Mouse (Mus musculus) forebrain, embryonic 14.5 days (tissue): ENCODE results near the gene Ppfia4. TPM values are rescaled to one million over a fixed set of nuclear protein-coding genes. Genes with fewer than 3 reads are reported as not detected.

Experiments used
- ATAC-seq: fragments of 200-750 bp; cut with Nextera tagmentation; 2 replicates; pipeline ENCODE4 v1.8.0; 2017; ENCODE audit warnings: mild to moderate bottlenecking, moderate library complexity
- DNase-seq: peaks from one replicate; pipeline ENCODE4 v3.0.0-alpha.2; 2015; ENCODE audit warnings: low spot score
- H3K27ac ChIP-seq: fragments of 300-500 bp; sonication (generic); 2 replicates; pipeline ENCODE4 v1.5.1; 2014; ENCODE audit warnings: low read depth, mild to moderate bottlenecking, control low read depth, low read length, moderate library complexity
- H3K27me3 ChIP-seq: fragments of 300-500 bp; sonication (generic); replicated peaks from 2 replicates; pipeline ENCODE4 v1.6.1; 2014; ENCODE audit warnings: low read length, control low read depth, mixed read lengths; ENCODE audit not compliant: control insufficient read depth, insufficient read depth
- H3K36me3 ChIP-seq: fragments of 300-500 bp; sonication (generic); 2 replicates; pipeline ENCODE4 v1.6.1; 2014; ENCODE audit warnings: low read length, control low read depth; ENCODE audit not compliant: control insufficient read depth, insufficient read depth
- H3K4me1 ChIP-seq: fragments of 300-500 bp; sonication (generic); 2 replicates; pipeline ENCODE4 v1.6.1; 2014; ENCODE audit warnings: antibody characterized with exemption, low read length, control low read depth; ENCODE audit not compliant: control insufficient read depth, insufficient read depth
- H3K4me2 ChIP-seq: fragments of 300-500 bp; sonication (generic); 2 replicates; pipeline ENCODE4 v1.6.1; 2014; ENCODE audit warnings: mild to moderate bottlenecking, control low read depth, low read length
- H3K4me3 ChIP-seq: fragments of 300-500 bp; sonication (generic); 2 replicates; pipeline ENCODE4 v1.5.1; 2014; ENCODE audit warnings: low read depth, low read length, control low read depth
- H3K9ac ChIP-seq: fragments of 300-500 bp; sonication (generic); 2 replicates; pipeline ENCODE4 v1.6.1; 2014; ENCODE audit warnings: mild to moderate bottlenecking, low read length, control low read depth, moderate library complexity
- H3K9me3 ChIP-seq: fragments of 300-500 bp; sonication (generic); replicated peaks from 2 replicates; pipeline ENCODE4 v1.6.1; 2016; ENCODE audit warnings: low read length, control low read depth, mixed read lengths; ENCODE audit not compliant: control insufficient read depth
- whole genome bisulfite sequencing: fragments of 180-500 bp; shearing (Covaris S2); extraction: QIAGEN DNeasy Blood & Tissue Kit; methylation state at CpG from one replicate; pipeline ENCODE4 v1.1.7; 2014; 5-methylcytosine and 5-hydroxymethylcytosine counted together
- polyA plus RNA-seq: library from polyadenylated mRNA; unstranded; fragments of >200 nt; fragmentation: Nextera tagmentation; extraction: Ambion mirVana; gene quantifications from 2 replicates; pipeline ENCODE4 v1.2.1, GENCODE M21; 2014

Gene Ppfia4
- polyA plus RNA-seq, 1 experiment from 2014 or later, result 5.0 TPM

DNA sequence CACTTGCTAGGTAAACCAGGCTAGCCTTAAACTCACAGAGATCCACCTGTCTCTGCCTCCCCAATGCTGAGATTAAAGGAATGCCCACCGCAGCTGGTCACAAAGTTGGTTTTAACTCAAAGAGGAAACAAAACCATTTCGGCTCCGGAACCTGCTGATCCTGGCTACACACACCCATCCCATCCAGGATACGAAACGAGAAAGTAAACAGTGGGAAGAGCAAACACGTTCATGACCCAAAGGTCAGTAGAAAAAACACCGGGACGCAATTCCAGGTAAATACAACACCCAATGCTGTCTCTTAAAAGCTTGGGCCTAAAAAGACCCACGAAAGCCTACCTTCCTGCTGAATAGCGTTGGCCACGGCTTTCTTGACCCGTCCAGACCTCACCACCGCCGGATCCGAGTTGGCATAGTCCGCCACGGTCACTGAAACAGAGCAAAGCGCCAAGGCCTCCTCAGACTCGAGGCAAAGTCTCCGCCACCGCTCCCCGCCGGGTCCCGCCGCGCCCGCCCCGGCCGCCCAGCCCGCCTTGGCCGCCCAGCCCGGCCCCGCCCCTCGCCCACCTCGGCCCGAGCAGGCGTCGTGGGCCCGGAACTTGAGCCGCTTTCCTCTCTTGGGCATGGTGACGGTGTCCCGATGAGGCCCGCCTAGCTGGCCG lies 28.6 kb upstream of the Ppfia4 start:
- H3K4me2 ChIP-seq, result peak overlapping the region; percentile 86
- H3K27ac ChIP-seq, result peak overlapping the region; percentile 69; the same call in 1 of the 2 replicates
- H3K9me3 ChIP-seq, result no peaks in the 10 kb centered on the region
- 2% methylated on average over 39 of the region's 44 CpGs for WGBS
- no peaks in the 10 kb centered on the region for H3K27me3 ChIP-seq
- H3K36me3 ChIP-seq, result peaks cover 29% of the 10 kb centered on the region
- no peak for DNase-seq
- peak overlapping the region; percentile 90 for H3K4me3 ChIP-seq
- peaks cover 8% of the 10 kb centered on the region for H3K4me1 ChIP-seq
- no peak; the same call in 1 of the 2 replicates for ATAC-seq
- peak overlapping the region; percentile 95 for H3K9ac ChIP-seq

DNA sequence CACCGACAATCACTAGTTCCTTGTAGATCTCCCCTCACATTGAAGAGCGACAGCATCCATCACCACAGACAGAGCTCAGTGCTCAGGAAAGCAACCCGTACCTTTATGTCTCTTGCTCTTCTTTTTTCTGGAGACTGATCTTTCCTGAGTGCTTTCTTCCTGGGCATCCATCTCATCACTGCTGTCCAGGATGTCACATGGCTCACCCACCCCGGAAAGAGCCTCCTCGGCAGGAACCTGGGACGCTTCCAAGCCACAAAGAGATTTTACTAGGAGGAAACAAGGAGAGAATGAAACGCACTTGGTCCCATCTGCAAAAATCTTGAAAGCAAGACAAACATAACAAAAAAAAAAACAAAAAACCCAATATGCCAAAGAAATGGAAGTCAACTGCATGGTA lies 27.9 kb upstream of the Ppfia4 start:
- Histone ChIP-seq H3K9ac (peak overlapping the region; percentile 95), H3K27ac (no peak overlapping the region), H3K27me3 (no peaks in the 10 kb centered on the region), H3K4me2 (peak overlapping the region; percentile 86), H3K36me3 (peaks cover 36% of the 10 kb centered on the region), H3K4me3 (peak overlapping the region; percentile 90), H3K9me3 (no peaks in the 10 kb centered on the region), H3K4me1 (peaks cover 8% of the 10 kb centered on the region)
- WGBS, result 86% methylated on average over 7 of the region's 7 CpGs
- ATAC-seq (no peak), DNase-seq (no peak)

DNA sequence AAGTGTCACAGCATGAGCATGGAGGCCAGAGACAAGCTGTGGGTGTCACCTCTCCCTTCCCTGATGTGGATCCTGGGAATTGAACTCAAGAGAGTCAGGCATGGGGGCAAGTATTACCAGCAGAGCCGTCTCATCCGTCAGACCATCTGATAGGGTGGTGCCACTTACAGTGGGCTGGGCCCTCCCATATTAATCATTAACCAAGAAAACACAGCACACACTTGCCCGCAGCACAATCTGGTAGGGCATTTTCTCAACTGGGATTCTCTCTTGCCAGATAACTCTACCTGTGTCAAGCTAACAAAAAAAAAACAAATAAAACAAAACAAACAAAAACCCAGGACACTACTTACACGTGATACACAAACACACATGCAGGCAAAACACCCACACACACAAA lies 24.7 kb upstream of the Ppfia4 start:
- Histone ChIP-seq H3K27me3 (no peaks in the 10 kb centered on the region), H3K4me1 (peaks cover 7% of the 10 kb centered on the region), H3K4me3 (no peak overlapping the region), H3K9me3 (no peaks in the 10 kb centered on the region), H3K9ac (no peak overlapping the region), H3K27ac (no peak overlapping the region), H3K36me3 (peaks cover 67% of the 10 kb centered on the region), H3K4me2 (no peak overlapping the region)
- ATAC-seq, result no peak
- 96% methylated on average over 4 of the region's 4 CpGs for WGBS
- no peak for DNase-seq

DNA sequence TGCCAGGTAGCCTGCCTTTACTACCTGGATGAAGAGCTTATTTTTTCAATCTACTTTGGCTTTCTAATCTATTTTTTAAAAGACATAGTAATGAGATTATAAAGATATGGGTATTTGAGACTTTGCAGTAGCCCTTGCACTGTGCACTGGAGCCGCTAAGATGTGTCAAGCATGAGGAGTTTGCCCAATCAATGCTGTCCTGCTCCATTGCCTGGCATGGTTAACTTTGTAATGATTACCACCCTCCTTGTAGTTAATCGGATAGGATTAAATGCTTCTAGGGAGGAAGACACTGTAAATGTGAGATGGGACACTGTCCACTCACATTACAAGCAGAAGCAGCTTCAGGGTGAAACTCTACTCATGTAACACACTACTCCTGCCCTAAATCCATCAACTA lies 20.6 kb upstream of the Ppfia4 start:
- peaks cover 87% of the 10 kb centered on the region for H3K36me3 ChIP-seq
- H3K4me2 ChIP-seq, result no peak overlapping the region
- ATAC-seq, result no peak
- DNase-seq, result no peak
- H3K27ac ChIP-seq, result no peak overlapping the region
- no peaks in the 10 kb centered on the region for H3K4me1 ChIP-seq
- H3K9ac ChIP-seq, result no peak overlapping the region
- no peak overlapping the region for H3K4me3 ChIP-seq
- no peaks in the 10 kb centered on the region for H3K27me3 ChIP-seq
- WGBS, result 91% methylated on average over 2 of the region's 2 CpGs
- H3K9me3 ChIP-seq, result no peaks in the 10 kb centered on the region

DNA sequence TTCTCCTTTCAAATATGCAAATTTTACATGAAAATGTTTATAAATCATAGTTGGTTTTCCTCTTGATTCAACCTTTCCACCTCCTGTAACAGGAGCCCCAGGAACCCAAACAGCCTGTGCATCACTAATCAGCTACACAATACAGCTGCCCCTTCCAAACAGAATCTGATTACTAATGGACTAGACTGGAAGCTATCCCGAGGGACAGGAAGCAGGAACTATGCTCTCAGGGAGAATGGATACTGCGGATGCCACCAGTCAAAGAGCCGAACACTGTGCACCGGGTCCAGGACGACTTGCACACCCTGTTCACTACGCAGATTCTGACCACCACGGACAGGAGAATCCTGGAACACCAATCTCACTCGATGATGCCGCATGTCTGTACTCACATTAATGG lies 15.1 kb upstream of the Ppfia4 start:
- ATAC-seq (no peak), DNase-seq (no peak)
- no peak overlapping the region for H3K27ac ChIP-seq
- peaks cover 62% of the 10 kb centered on the region for H3K36me3 ChIP-seq
- no peak overlapping the region for H3K4me2 ChIP-seq
- H3K9ac ChIP-seq, result no peak overlapping the region
- 0 out of 2 replicates have a peak, but pooled peaks cover 6% of the 10 kb centered on the region for H3K4me1 ChIP-seq
- no peaks in the 10 kb centered on the region for H3K9me3 ChIP-seq
- no peak overlapping the region for H3K4me3 ChIP-seq
- H3K27me3 ChIP-seq, result no peaks in the 10 kb centered on the region
- WGBS, result 89% methylated on average over 9 of the region's 9 CpGs

DNA sequence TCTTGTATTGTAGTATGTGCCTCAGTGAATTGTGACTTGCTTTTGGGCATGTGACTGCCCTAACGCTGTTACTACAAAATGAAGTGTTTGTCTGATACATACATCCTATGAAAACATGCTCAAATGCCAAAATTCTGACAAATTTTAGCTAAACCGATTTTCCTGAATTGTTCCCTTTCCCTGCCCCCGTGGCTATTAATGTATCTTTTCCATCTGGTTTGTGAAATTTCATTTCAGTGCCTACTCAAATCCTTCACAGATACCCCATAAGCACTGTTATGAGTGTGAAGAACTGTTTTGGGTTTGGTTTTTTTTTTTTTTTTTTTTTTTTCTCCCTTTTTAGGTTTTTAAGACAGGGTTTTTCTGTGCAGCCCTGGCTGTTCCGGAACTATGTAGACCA lies 12.3 kb upstream of the Ppfia4 start:
- Histone ChIP-seq H3K9me3 (no peaks in the 10 kb centered on the region), H3K36me3 (peaks cover 35% of the 10 kb centered on the region), H3K27ac (peak overlapping the region; percentile 9; the same call in 1 of the 2 replicates), H3K4me2 (peak overlapping the region; percentile 70), H3K4me1 (0 out of 2 replicates have a peak, but pooled peaks cover 6% of the 10 kb centered on the region), H3K27me3 (no peaks in the 10 kb centered on the region), H3K4me3 (0 out of 2 replicates have a peak overlapping the region, but pooled peaks have one; percentile 40), H3K9ac (no peak overlapping the region)
- WGBS, result 73% methylated on average over 4 of the region's 4 CpGs
- DNase-seq (no peak), ATAC-seq (no peak)

DNA sequence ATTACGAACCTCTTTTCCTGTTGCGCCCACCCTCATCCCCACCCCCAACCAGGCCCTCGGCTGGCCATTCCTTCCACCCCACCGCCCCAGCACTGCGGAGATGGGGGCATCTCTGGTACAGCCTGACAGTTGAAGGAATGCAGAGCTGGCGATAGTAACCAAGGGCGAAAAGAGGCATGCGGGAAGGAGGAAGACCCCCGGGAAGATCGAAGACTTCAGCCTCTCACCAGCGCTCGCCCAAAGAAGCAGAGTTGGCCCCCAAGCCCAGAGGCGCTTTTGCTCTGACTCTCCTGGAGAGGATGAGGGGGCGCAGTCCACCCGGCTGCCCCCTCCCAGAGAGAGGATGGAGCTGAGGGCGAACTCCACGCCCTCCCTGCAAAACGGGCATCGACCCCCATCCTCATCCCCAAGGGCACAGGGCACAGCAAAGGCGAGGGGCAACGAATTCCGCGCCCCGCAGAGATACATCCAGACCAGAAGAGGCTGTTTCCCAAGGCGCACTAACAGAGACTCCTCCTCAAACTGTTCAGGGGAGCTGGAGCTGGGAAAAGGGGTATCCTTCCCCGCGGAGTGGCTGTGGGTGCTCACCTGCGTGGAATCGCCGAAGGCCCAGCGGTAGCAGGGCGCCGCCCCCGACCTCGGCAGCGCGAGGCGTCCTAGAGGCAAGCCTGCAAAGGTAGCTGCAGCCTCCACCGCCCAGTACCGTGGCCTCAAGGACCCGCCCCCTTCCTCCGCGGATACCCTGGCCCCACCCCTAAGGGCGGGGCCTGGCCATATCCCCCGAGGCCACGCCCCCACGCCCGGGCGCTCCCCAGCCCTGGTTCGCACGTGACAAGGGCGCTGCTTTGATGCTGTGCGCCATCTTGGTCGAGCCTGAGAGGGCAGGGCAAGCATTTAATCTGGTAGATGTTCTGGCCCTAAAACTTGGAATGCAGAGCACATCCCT lies 11.6 kb upstream of the Ppfia4 start:
- DNase-seq (peak; percentile 94), ATAC-seq (peak; percentile 95)
- peak overlapping the region; percentile 9; the same call in 1 of the 2 replicates for H3K27ac ChIP-seq
- no peaks in the 10 kb centered on the region for H3K9me3 ChIP-seq
- peaks cover 27% of the 10 kb centered on the region for H3K36me3 ChIP-seq
- peak overlapping the region; percentile 40 for H3K4me3 ChIP-seq
- no peaks in the 10 kb centered on the region for H3K27me3 ChIP-seq
- H3K4me2 ChIP-seq, result peak overlapping the region; percentile 70
- WGBS, result 2% methylated on average over 54 of the region's 54 CpGs
- peak overlapping the region; percentile 62 for H3K9ac ChIP-seq
- H3K4me1 ChIP-seq, result 0 out of 2 replicates have a peak, but pooled peaks cover 6% of the 10 kb centered on the region

DNA sequence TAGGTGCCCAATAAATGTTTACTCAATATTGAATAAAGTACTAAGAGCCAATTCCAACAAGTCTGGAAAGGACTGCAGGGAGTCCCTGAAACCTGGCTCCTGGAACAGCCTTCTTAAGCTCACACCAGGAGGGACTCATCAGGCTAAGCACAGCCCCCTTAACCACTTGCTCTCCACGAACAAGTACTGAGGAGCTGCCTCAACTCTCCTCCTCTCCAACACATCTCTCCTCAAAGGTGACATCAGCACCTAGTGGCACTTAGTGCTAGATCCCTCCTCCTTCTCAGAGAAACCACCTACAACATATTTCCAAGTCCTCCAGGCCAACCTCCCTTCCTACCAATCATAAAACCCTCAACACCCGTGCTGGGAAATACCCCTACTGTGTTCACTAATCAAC lies 10.8 kb upstream of the Ppfia4 start:
- no peaks in the 10 kb centered on the region for H3K9me3 ChIP-seq
- DNase-seq, result no peak
- H3K27me3 ChIP-seq, result no peaks in the 10 kb centered on the region
- H3K4me1 ChIP-seq, result 0 out of 2 replicates have a peak, but pooled peaks cover 6% of the 10 kb centered on the region
- peaks cover 24% of the 10 kb centered on the region for H3K36me3 ChIP-seq
- ATAC-seq, result no peak
- peak overlapping the region; percentile 70 for H3K4me2 ChIP-seq
- 4% methylated on average over 2 of the region's 2 CpGs for WGBS
- peak overlapping the region; percentile 40 for H3K4me3 ChIP-seq
- H3K27ac ChIP-seq, result no peak overlapping the region
- peak overlapping the region; percentile 62; the same call in 1 of the 2 replicates for H3K9ac ChIP-seq
